Mouse (Mus musculus) embryonic facial prominence, embryonic 15.5 days (tissue): ENCODE results near the gene Nedd9. TPM values are rescaled to one million over a fixed set of nuclear protein-coding genes. Genes with fewer than 3 reads are reported as not detected.
A peak's percentile ranks its signal among the peaks of the same experiment; 100 is the strongest.

Experiments used
- ATAC-seq: fragments of 200-750 bp; cut with Nextera tagmentation; 2 replicates; pipeline ENCODE4 v1.8.0; 2017; ENCODE audit warnings: low read depth, moderate TSS enrichment; ENCODE audit not compliant: insufficient number of reproducible peaks, low FRiP score, low TSS enrichment
- H3K27ac ChIP-seq: fragments of 300-500 bp; sonication (generic); replicated peaks from 2 replicates; pipeline ENCODE4 v1.5.1; 2015; ENCODE audit warnings: mild to moderate bottlenecking, inconsistent platforms
- H3K27me3 ChIP-seq: fragments of 300-500 bp; sonication (generic); 2 replicates; pipeline ENCODE4 v1.6.1; 2015; ENCODE audit warnings: inconsistent platforms
- H3K36me3 ChIP-seq: fragments of 300-500 bp; sonication (generic); 2 replicates; pipeline ENCODE4 v1.6.1; 2015; ENCODE audit warnings: mild to moderate bottlenecking, inconsistent platforms
- H3K4me1 ChIP-seq: fragments of 300-500 bp; sonication (generic); 2 replicates; pipeline ENCODE4 v1.6.1; 2015; ENCODE audit warnings: inconsistent platforms
- H3K4me2 ChIP-seq: fragments of 300-500 bp; sonication (generic); replicated peaks from 2 replicates; pipeline ENCODE4 v1.6.1; 2015; ENCODE audit warnings: mild to moderate bottlenecking, inconsistent platforms
- H3K4me3 ChIP-seq: fragments of 300-500 bp; sonication (generic); replicated peaks from 2 replicates; pipeline ENCODE4 v1.5.1; 2015; ENCODE audit warnings: mild to moderate bottlenecking, inconsistent platforms
- H3K9ac ChIP-seq: fragments of 300-500 bp; sonication (generic); 2 replicates; pipeline ENCODE4 v1.6.1; 2015; ENCODE audit warnings: inconsistent platforms
- H3K9me3 ChIP-seq: fragments of 300-500 bp; sonication (generic); replicated peaks from 2 replicates; pipeline ENCODE4 v1.6.1; 2016; ENCODE audit warnings: inconsistent platforms
- WGBS: fragments of 180-500 bp; shearing (Covaris S2); methylation state at CpG from one replicate; pipeline ENCODE4 v1.1.7; 2015; 5-methylcytosine and 5-hydroxymethylcytosine counted together
- polyA plus RNA-seq: library from polyadenylated mRNA; unstranded; fragments of >200 nt; fragmentation: Nextera tagmentation; extraction: Ambion mirVana; gene quantifications from 2 replicates; pipeline ENCODE4 v1.2.1, GENCODE M21; 2015

The Nedd9 gene
- polyA plus RNA-seq, 1 experiment from 2014 or later = 32.3 TPM

DNA sequence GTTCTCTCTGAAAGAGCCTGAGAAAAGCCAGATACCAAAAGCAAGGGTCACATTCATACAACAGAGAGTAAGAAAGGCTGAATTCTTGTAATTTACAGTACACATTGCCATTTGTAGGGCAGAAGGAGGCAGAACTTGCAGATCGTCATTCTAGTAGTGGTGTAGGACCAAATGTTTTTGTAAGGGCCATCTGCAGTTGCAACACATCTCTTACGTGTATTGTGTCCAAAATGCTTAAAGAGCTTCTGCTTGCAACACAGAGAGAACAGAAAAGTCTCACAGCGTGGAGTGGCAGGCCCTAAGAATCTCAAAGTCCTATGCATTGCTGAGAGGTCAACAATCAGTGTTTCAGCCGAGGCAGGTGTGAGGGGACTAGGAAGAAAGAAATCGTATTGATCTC is 18.9 kb downstream of the Nedd9 start:
- Histone ChIP-seq H3K4me3 (no peak overlapping the region), H3K9ac (no peak overlapping the region), H3K4me1 (no peaks in the 10 kb centered on the region), H3K36me3 (no peaks in the 10 kb centered on the region), H3K4me2 (no peak overlapping the region), H3K9me3 (no peaks in the 10 kb centered on the region), H3K27me3 (no peaks in the 10 kb centered on the region), H3K27ac (no peak overlapping the region)
- WGBS = 71% methylated on average over 5 of the region's 5 CpGs
- ATAC-seq = no peak

DNA sequence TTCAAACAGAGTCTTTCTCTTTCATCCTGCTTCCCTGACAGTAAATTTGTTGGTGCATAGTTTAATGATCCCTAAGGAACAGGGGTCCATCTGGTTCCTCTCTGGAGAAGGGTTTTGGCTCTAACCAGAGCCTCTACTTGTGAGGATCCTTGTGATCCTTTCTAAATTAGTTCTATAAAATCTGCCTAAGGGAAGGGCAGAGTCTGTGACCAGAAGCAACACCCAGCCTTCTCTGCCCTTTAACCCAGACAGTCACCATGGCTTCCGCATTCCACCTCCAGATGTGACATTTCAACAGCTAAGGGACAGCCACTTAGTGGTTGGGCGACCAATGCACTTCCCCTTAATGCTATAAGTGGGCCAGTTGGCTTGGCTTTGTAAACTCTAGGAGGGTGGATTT is 20.1 kb downstream of the Nedd9 start:
- WGBS = 63% methylated on average over 2 of the region's 2 CpGs
- H3K9me3 ChIP-seq = no peaks in the 10 kb centered on the region
- no peaks in the 10 kb centered on the region for H3K27me3 ChIP-seq
- no peak overlapping the region for H3K4me2 ChIP-seq
- no peaks in the 10 kb centered on the region for H3K36me3 ChIP-seq
- no peaks in the 10 kb centered on the region for H3K4me1 ChIP-seq
- no peak overlapping the region for H3K4me3 ChIP-seq
- H3K9ac ChIP-seq = no peak overlapping the region
- no peak for ATAC-seq
- H3K27ac ChIP-seq = no peak overlapping the region

DNA sequence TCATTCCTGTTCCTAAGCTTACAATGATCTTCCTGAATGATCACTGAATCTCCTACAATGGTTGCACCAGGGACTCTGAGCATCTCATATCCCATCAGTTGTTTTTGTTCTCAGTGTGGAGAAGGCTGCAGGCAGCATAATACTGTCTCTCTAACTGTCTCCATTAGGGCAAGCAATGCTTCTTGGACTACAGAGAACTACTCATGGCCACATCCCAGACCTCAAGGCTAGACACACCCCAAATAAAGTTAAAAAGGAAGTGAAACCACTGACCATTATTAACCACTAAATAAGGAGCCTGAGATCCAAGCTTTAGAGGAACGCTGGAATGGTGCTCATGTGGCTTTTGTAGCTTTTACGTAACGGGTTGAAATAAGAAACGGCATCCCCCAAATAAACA is 20.5 kb downstream of the Nedd9 start:
- 66% methylated on average over 4 of the region's 4 CpGs for WGBS
- no peak overlapping the region for H3K4me3 ChIP-seq
- H3K9ac ChIP-seq = no peak overlapping the region
- ATAC-seq = no peak
- no peaks in the 10 kb centered on the region for H3K36me3 ChIP-seq
- H3K4me1 ChIP-seq = no peaks in the 10 kb centered on the region
- H3K9me3 ChIP-seq = no peaks in the 10 kb centered on the region
- H3K4me2 ChIP-seq = no peak overlapping the region
- no peak overlapping the region for H3K27ac ChIP-seq
- H3K27me3 ChIP-seq = no peaks in the 10 kb centered on the region

DNA sequence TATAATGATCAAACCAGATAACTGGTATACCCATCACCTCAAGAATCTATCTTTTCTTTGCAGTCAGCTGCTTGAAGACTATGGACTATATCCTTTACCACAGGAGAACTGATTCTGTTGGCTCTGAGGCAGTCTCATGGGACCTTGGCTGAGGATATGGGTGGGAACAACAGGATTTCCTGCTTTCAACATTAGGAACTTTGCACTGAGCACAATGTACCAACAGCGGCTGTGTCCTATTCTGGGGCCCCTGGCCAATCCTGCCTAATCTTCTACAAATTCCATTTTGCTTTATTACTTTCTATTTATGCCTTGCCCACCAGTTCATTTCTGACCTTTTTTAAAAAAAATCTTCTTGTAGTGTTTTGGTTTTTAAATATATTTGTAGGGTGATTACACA is 21.0 kb downstream of the Nedd9 start:
- H3K4me1 ChIP-seq = no peaks in the 10 kb centered on the region
- no peaks in the 10 kb centered on the region for H3K27me3 ChIP-seq
- no peak overlapping the region for H3K27ac ChIP-seq
- no peak overlapping the region for H3K4me3 ChIP-seq
- H3K36me3 ChIP-seq = no peaks in the 10 kb centered on the region
- no peak for ATAC-seq
- 86% methylated on average over 1 of the region's 1 CpGs for WGBS
- H3K9ac ChIP-seq = no peak overlapping the region
- no peak overlapping the region for H3K4me2 ChIP-seq
- no peaks in the 10 kb centered on the region for H3K9me3 ChIP-seq

DNA sequence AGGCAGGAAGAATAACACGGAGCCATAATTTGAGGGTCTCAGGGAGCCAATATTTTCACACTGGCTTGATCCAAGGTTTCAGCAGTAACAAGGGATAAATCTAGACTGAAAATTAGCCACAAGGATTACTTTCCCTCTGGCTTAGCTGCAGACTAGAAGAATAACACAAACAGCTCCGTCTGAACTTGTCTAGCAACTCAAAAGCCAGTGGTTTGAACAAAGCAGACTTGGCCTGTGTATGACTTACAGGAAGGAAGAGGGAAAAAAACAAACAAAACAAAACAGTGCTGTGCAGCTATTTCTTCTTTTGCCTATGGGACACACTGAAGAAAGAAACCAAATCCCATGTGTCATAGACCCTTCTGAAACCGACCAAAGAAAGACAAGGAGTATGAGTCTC is 25.7 kb downstream of the Nedd9 start:
- 0 out of 2 replicates have a peak overlapping the region, but pooled peaks have one; percentile 22 for H3K27ac ChIP-seq
- peaks cover 23% of the 10 kb centered on the region for H3K4me1 ChIP-seq
- no peaks in the 10 kb centered on the region for H3K27me3 ChIP-seq
- H3K9me3 ChIP-seq = no peaks in the 10 kb centered on the region
- 37% methylated on average over 3 of the region's 3 CpGs for WGBS
- ATAC-seq = no peak
- no peak overlapping the region for H3K4me2 ChIP-seq
- H3K36me3 ChIP-seq = no peaks in the 10 kb centered on the region
- H3K4me3 ChIP-seq = no peak overlapping the region
- no peak overlapping the region for H3K9ac ChIP-seq

DNA sequence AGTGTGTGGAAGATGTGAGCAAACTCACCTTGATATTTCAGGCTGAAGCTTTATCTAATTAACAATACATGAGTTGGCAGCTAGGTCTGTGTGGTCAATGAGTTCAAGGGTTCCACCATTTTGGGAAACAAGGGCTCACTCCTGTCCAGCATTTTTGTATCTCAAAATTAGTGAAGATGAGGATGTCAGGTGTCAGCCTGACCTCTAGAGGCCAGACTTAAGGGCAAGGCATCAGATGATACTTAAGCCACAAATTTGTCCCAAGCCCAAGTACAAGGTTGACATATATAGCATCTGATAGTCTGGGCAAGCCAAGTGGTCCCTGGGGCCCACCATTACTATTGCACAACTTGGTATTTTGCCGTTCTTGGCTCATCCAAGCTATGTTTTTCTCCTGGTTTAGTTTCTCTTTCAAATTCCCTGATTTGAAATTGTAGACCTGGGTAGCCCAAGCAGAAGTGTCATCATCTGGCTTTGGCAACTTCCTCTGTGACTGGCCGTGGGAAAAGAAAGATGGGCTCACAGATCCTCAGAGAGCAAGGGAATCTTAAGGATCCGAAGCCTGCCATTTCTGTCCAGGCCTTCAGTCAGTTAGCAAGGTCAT is 27.4 kb downstream of the Nedd9 start:
- H3K9ac ChIP-seq = no peak overlapping the region
- 81% methylated on average over 3 of the region's 3 CpGs for WGBS

DNA sequence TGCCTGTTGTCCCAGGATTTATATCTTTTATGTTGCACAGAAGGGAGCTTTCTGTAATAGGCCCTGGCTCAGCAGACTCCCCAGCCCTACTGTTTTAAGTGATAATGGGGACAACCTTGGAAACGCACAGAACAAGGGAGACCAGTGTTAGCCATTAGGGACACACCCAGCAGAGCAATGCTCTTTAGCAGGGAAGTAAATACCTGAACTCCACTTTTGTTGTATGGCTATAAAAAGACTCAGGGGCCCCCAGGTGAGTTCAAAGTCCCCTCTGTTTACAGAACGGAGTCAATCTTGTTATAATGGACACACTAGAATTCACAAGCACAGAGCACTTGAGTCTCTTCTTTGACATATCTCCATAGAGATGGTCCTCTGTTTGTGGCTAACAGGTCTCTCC is 28.5 kb downstream of the Nedd9 start:
- H3K27me3 ChIP-seq = no peaks in the 10 kb centered on the region
- ATAC-seq = no peak
- peaks cover 28% of the 10 kb centered on the region for H3K4me1 ChIP-seq
- H3K36me3 ChIP-seq = no peaks in the 10 kb centered on the region
- no peak overlapping the region for H3K9ac ChIP-seq
- no peak overlapping the region for H3K4me3 ChIP-seq
- no peaks in the 10 kb centered on the region for H3K9me3 ChIP-seq
- no peak overlapping the region for H3K4me2 ChIP-seq
- WGBS = 60% methylated on average over 2 of the region's 2 CpGs
- H3K27ac ChIP-seq = no peak overlapping the region

More for the DNA sequence above, 27.4 kb downstream of the Nedd9 start:
- Histone ChIP-seq H3K27ac (no peak overlapping the region), H3K4me1 (peaks cover 28% of the 10 kb centered on the region), H3K36me3 (no peaks in the 10 kb centered on the region), H3K27me3 (no peaks in the 10 kb centered on the region), H3K9me3 (no peaks in the 10 kb centered on the region), H3K4me2 (no peak overlapping the region), H3K4me3 (no peak overlapping the region)
- no peak for ATAC-seq

DNA sequence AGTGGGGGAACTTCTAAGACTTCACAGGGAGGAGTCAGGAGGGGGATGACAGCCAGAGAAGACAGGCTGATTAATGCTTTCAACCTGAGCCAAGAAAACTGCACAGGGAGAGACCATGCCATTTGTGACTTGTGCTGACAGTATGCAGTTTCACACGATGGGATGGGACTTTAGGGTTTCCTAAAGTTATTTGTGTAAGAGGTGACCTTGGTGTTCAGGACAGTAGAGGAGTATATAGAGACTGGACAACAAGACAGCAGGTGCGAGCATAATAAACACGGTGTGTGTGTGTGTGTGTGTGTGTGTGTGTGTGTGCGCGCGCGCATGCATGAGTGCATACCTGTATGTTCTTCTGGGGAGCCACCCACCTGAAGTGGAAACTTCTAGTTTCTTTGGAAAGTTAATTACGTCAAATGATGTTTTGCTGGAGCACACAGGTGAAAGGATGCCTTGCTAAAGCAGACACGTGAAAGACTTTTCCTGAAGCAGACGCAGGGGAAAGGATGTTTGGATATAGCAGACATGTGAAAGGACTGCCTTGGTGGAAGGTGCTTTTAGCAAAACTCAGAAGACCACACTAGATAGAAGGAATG is 29.3 kb downstream of the Nedd9 start:
- H3K36me3 ChIP-seq = no peaks in the 10 kb centered on the region
- H3K27ac ChIP-seq = no peak overlapping the region
- no peak for ATAC-seq
- WGBS = 76% methylated on average over 10 of the region's 10 CpGs
- no peak overlapping the region for H3K9ac ChIP-seq
- no peak overlapping the region for H3K4me2 ChIP-seq
- no peaks in the 10 kb centered on the region for H3K9me3 ChIP-seq
- no peak overlapping the region for H3K4me3 ChIP-seq
- H3K4me1 ChIP-seq = peaks cover 28% of the 10 kb centered on the region
- H3K27me3 ChIP-seq = no peaks in the 10 kb centered on the region

DNA sequence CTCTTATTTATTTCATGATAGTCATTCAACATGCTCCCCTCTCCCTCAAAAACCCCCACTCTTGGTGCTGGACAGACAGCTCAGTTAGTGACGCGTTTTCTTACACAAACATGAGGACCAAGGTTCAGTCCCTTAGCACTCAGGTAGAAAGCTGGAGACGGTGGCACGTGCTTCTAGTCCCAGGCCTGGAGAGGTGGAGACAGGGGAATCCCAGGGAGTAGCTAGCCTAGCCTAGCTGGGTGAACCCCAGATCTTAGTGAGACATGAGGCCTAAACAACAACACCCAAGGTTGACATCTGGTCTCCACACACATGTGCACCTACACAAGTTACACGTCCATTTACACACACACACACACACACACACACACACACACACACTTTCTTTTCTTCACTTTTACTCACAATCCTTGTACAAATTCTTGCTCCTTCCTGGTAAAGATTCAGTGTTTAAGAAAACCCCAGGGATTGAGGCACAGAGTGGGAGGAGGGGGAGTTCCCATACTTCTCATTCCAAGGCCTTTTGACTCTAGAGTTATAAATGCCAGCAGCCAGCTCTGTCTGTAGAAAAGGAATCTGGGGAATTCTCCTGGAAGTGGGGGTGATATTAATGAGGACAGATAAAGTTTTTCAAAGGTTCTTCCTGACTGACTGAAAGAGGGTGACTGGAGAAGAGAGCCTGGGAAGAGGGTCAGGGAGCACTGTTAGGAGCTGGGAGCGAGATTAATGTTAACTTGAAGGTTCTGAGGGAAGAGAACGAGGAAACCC is 29.9 kb downstream of the Nedd9 start:
- Histone ChIP-seq H3K9me3 (no peaks in the 10 kb centered on the region), H3K4me1 (peaks cover 28% of the 10 kb centered on the region), H3K27me3 (no peaks in the 10 kb centered on the region), H3K27ac (no peak overlapping the region), H3K4me3 (no peak overlapping the region), H3K36me3 (no peaks in the 10 kb centered on the region), H3K4me2 (no peak overlapping the region), H3K9ac (no peak overlapping the region)
- no peak for ATAC-seq
- WGBS = 56% methylated on average over 7 of the region's 7 CpGs

DNA sequence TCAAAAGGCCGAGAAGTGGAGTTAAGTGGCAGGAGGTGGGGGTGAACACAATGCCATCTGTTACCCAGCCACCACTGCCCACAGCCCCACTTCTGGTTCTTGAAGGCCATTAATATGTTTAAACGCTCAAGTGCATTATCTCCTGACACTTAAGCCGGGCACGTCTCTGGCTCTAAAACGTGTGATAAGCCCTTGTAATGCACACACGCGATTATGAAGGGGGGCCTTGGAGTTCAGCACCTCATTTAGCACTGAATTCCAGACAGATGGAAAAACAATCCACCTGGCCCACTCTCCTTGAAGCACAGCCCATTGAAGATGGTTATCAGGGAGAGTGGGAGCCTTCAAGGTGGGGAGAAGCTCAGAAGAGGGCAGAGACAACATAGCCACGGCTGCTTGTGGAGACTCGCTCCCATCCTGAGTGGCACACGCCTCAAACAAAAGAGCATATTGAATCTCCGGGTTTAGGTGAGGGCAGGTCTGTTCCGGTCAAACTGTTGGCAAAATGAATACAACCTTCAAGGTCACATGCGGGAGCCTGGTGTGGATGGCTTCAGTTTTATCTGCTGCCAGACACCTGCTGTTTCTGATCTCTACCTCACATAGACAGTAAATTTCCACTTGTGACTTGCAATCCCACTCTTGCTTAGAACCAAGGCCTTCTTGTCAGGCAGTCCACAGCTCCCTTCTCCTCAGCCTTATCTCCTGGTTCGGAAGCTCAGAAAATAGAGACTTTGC is 30.7 kb downstream of the Nedd9 start:
- H3K4me1 ChIP-seq = peaks cover 28% of the 10 kb centered on the region

More for the DNA sequence above, 30.7 kb downstream of the Nedd9 start:
- Histone ChIP-seq H3K4me2 (no peak overlapping the region), H3K36me3 (no peaks in the 10 kb centered on the region), H3K9me3 (no peaks in the 10 kb centered on the region), H3K9ac (no peak overlapping the region), H3K4me3 (no peak overlapping the region), H3K27me3 (no peaks in the 10 kb centered on the region), H3K27ac (no peak overlapping the region)
- WGBS = 65% methylated on average over 14 of the region's 14 CpGs
- no peak for ATAC-seq
